Mouse (Mus musculus) heart, embryonic 10.5 days (tissue): Measurements from ENCODE around the gene Kcna5. TPM values are rescaled to one million over a fixed set of nuclear protein-coding genes. Genes with fewer than 3 reads are reported as not detected.

Source experiments
- DNase-seq: peaks from one replicate; pipeline ENCODE4 v3.0.0-alpha.2; 2017; ENCODE audit warnings: low spot score
- H3K27ac ChIP-seq: fragments of 300-500 bp; sonication (generic); 2 replicates; pipeline ENCODE4 v1.5.1; 2016; ENCODE audit warnings: mild to moderate bottlenecking
- H3K27me3 ChIP-seq: fragments of 300-500 bp; sonication (generic); 2 replicates; pipeline ENCODE4 v1.6.1; 2016; ENCODE audit warnings: mild to moderate bottlenecking; ENCODE audit not compliant: poor library complexity, insufficient read depth, severe bottlenecking
- H3K36me3 ChIP-seq: fragments of 300-500 bp; sonication (generic); 2 replicates; pipeline ENCODE4 v1.6.1; 2016; ENCODE audit warnings: mild to moderate bottlenecking, moderate library complexity
- H3K4me1 ChIP-seq: fragments of 300-500 bp; sonication (generic); 2 replicates; pipeline ENCODE4 v1.6.1; 2016; ENCODE audit warnings: mild to moderate bottlenecking
- H3K4me3 ChIP-seq: fragments of 300-500 bp; sonication (generic); 2 replicates; pipeline ENCODE4 v1.5.1; 2016; ENCODE audit warnings: mild to moderate bottlenecking, moderate library complexity
- H3K9me3 ChIP-seq: fragments of 300-500 bp; sonication (generic); 2 replicates; pipeline ENCODE4 v1.6.1; 2016; ENCODE audit warnings: mild to moderate bottlenecking, moderate library complexity
- WGBS: fragments of 180-500 bp; shearing (Covaris S2); methylation state at CpG from one replicate; pipeline ENCODE4 v1.1.7; 2016; 5-methylcytosine and 5-hydroxymethylcytosine counted together
- polyA plus RNA-seq: library from polyadenylated mRNA; unstranded; fragments of >200 nt; fragmentation: Nextera tagmentation; extraction: Ambion mirVana; gene quantifications from 2 replicates; pipeline ENCODE4 v1.2.1, GENCODE M21; 2016

Gene Kcna5
- polyA plus RNA-seq, 1 experiment from 2014 or later: 12.8 TPM

DNA sequence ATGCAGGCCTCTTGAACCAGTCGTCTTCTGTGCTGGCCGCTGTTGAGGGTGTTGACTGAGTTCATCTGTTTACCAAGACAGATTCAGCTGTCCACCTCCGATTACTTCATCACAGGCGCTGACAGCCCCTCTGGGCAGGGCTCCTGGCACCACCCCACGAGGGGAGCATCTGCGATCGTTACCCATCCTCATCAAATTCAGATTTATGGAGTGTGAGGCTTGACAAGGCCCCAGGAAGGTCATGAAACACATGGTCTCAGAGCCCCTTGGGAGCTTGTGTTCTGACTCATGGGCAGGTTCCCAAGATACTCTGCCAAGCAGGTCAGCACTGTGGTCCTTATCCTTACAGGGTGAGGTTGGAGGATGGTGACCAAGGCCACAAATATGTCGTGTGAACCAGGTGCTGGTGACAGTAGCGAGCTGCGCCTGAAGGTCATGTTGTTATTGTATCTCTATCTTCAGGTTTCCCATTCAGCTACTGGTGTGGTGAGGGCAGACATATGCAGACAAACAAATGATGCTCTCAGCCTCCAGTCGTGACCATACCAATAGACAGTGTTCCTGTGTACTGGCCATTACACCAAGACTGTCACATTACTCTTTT lies 51.8 kb downstream of the Kcna5 start:
- H3K4me3 ChIP-seq: no peak overlapping the region
- H3K4me1 ChIP-seq: peaks cover 22% of the 10 kb centered on the region
- no peaks in the 10 kb centered on the region for H3K9me3 ChIP-seq
- no peaks in the 10 kb centered on the region for H3K36me3 ChIP-seq
- no peaks in the 10 kb centered on the region for H3K27me3 ChIP-seq
- no peak overlapping the region for H3K27ac ChIP-seq
- no peak for DNase-seq
- WGBS: 76% methylated on average over 11 of the region's 11 CpGs

Other genes starting within 250 kb of the Kcna5 start
- 0.25 and 0.38 TPM in 2 replicates for gene Kcna1, start 111.0 kb upstream of the Kcna5 start, polyA plus RNA-seq
- gene Kcna6, start 205.3 kb upstream of the Kcna5 start, polyA plus RNA-seq: 1.7 and 2.9 TPM in 2 replicates